Comparison of ENCODE assay signal across 11 mouse cellular contexts in genomic region chr8:70409019-70409418, GRCm38 (mm10). TPM values are rescaled to one million over a fixed set of nuclear protein-coding genes. Genes with fewer than 3 reads are reported as not detected.
DNase-seq lines count a peak whose midpoint lies in the region; ATAC-seq lines count a peak whose summit lies in the region.
"Had no signal": no experiment of that assay in that cellular context is flagged by ENCODE, and none has a peak within 500 bp of the region (broad histone marks: within the 10 kb centered on the region; RNA-seq: fewer than 3 reads in every experiment).

No protein-coding gene starts in this region.

- peak overlapping the region; percentile 46 for H3K9ac ChIP-seq in kidney, embryonic 16.5 days (replicated peaks; ENCODE audit: low read length)
- 0 out of 2 replicates have a peak overlapping the region, but pooled peaks have one; percentile 35 for H3K9ac ChIP-seq in forebrain, embryonic 14.5 days (ENCODE audit: low read length)
- H3K9ac ChIP-seq in intestine, embryonic 15.5 days: 0 out of 2 replicates have a peak overlapping the region, but pooled peaks have one; percentile 10
- H3K9ac ChIP-seq in neural tube, embryonic 13.5 days: peak overlapping the region; percentile 50

- H3K9me3 ChIP-seq in kidney, embryonic 16.5 days (ENCODE audit: low read length): no peaks in the 10 kb centered on the region
- no peaks in the 10 kb centered on the region for H3K9me3 ChIP-seq in forebrain, embryonic 14.5 days (replicated peaks; ENCODE audit: control insufficient read depth, low read length)
- H3K9me3 ChIP-seq in intestine, embryonic 15.5 days: no peaks in the 10 kb centered on the region
- H3K9me3 ChIP-seq in neural tube, embryonic 13.5 days: no peaks in the 10 kb centered on the region

- peak overlapping the region; percentile 53 for H3K27ac ChIP-seq in kidney, embryonic 16.5 days (ENCODE audit: low read length)
- H3K27ac ChIP-seq in forebrain, embryonic 14.5 days (ENCODE audit: low read depth, low read length): no peak overlapping the region
- peak overlapping the region; percentile 89 for H3K27ac ChIP-seq in intestine, embryonic 15.5 days
- peak overlapping the region; percentile 84 for H3K27ac ChIP-seq in neural tube, embryonic 13.5 days (replicated peaks)

- no peak for ATAC-seq in kidney, embryonic 16.5 days (ENCODE audit: low FRiP score, low TSS enrichment)
- ATAC-seq in forebrain, embryonic 14.5 days: no peak; the same call in 1 of the 2 replicates
- peak; percentile 0; the same call in 1 of the 2 replicates for ATAC-seq in intestine, embryonic 15.5 days
- no peak; the same call in 1 of the 2 replicates for ATAC-seq in neural tube, embryonic 13.5 days (ENCODE audit: low read depth)
- no peak for ATAC-seq in monocyte, adult 5-6 weeks (replicated peaks; ENCODE audit: insufficient number of reproducible peaks, low FRiP score, low TSS enrichment, poor library complexity, severe bottlenecking)
- ATAC-seq in erythroid progenitor cell, adult 5-6 weeks (replicated peaks; ENCODE audit: low FRiP score, poor library complexity, severe bottlenecking): no peak

- H3K27me3 ChIP-seq in kidney, embryonic 16.5 days (ENCODE audit: insufficient read depth, low read length): no peaks in the 10 kb centered on the region
- no peaks in the 10 kb centered on the region for H3K27me3 ChIP-seq in forebrain, embryonic 14.5 days (replicated peaks; ENCODE audit: control insufficient read depth, insufficient read depth, low read length)
- no peaks in the 10 kb centered on the region for H3K27me3 ChIP-seq in intestine, embryonic 15.5 days (replicated peaks)
- H3K27me3 ChIP-seq in neural tube, embryonic 13.5 days: no peaks in the 10 kb centered on the region

- peaks cover 3% of the 10 kb centered on the region; the same call in 1 of the 2 replicates for H3K36me3 ChIP-seq in kidney, embryonic 16.5 days (ENCODE audit: insufficient read depth, low read length)
- H3K36me3 ChIP-seq in forebrain, embryonic 14.5 days (ENCODE audit: control insufficient read depth, insufficient read depth, low read length): peaks cover 12% of the 10 kb centered on the region
- H3K36me3 ChIP-seq in intestine, embryonic 15.5 days: 0 out of 2 replicates have a peak, but pooled peaks cover 4% of the 10 kb centered on the region
- peaks cover 21% of the 10 kb centered on the region for H3K36me3 ChIP-seq in neural tube, embryonic 13.5 days

- H3K4me2 ChIP-seq in kidney, embryonic 16.5 days (replicated peaks; ENCODE audit: low read depth, low read length): no peak overlapping the region
- H3K4me2 ChIP-seq in forebrain, embryonic 14.5 days (ENCODE audit: low read length): no peak overlapping the region
- H3K4me2 ChIP-seq in intestine, embryonic 15.5 days (replicated peaks): peak overlapping the region; percentile 42
- no peak overlapping the region for H3K4me2 ChIP-seq in neural tube, embryonic 13.5 days

- WGBS in kidney, embryonic 16.5 days: 82% methylated on average over 10 of the region's 10 CpGs
- WGBS in forebrain, embryonic 14.5 days: 83% methylated on average over 10 of the region's 10 CpGs
- 75% methylated on average over 10 of the region's 10 CpGs for WGBS in intestine, embryonic 15.5 days
- 70% methylated on average over 10 of the region's 10 CpGs for WGBS in neural tube, embryonic 13.5 days

- H3K4me1 ChIP-seq in kidney, embryonic 16.5 days (ENCODE audit: insufficient read depth, low read length): peaks cover 48% of the 10 kb centered on the region
- peaks cover 5% of the 10 kb centered on the region; the same call in 1 of the 2 replicates for H3K4me1 ChIP-seq in forebrain, embryonic 14.5 days (ENCODE audit: control insufficient read depth, insufficient read depth, low read length)
- peaks cover 55% of the 10 kb centered on the region for H3K4me1 ChIP-seq in intestine, embryonic 15.5 days (replicated peaks)
- H3K4me1 ChIP-seq in neural tube, embryonic 13.5 days (replicated peaks): peaks cover 37% of the 10 kb centered on the region

- no peak overlapping the region for H3K4me3 ChIP-seq in kidney, embryonic 16.5 days (ENCODE audit: low read length)
- no peak overlapping the region for H3K4me3 ChIP-seq in forebrain, embryonic 14.5 days (ENCODE audit: low read depth, low read length)
- no peak overlapping the region for H3K4me3 ChIP-seq in intestine, embryonic 15.5 days (replicated peaks)
- H3K4me3 ChIP-seq in neural tube, embryonic 13.5 days: no peak overlapping the region

- no peak for DNase-seq in kidney, adult 9 months
- no peak for DNase-seq in forebrain, embryonic 14.5 days (ENCODE audit: low spot score)
- DNase-seq in embryo, embryonic 10.5 days (ENCODE audit: low spot score): no peak
- DNase-seq: adrenal gland, adult 8-10 months; kidney, adult 11 months; spleen, adult 18-20 months had no signal

RNA-seq across cellular contexts. Expression of gene Crtc1, which starts 30.4 kb away (rescaled TPM):
- 19.9 and 22.3 TPM in 2 replicates for polyA plus RNA-seq in kidney, embryonic 16.5 days (2015; fragmentation: Nextera tagmentation; extraction: Ambion mirVana)
- polyA plus RNA-seq in forebrain, embryonic 14.5 days (2014; fragmentation: Nextera tagmentation; extraction: Ambion mirVana): 23.9 and 30.7 TPM in 2 replicates
- polyA plus RNA-seq in intestine, embryonic 15.5 days (2015; fragmentation: Nextera tagmentation; extraction: Ambion mirVana): 14.8 and 15.0 TPM in 2 replicates
- 33.7 and 35.9 TPM in 2 replicates for polyA plus RNA-seq in neural tube, embryonic 13.5 days (2015; fragmentation: Nextera tagmentation; extraction: Ambion mirVana)
- 1.8 to 7.0 TPM (median 6.5 TPM) in 3 replicates for total RNA-seq in monocyte, adult 5-6 weeks (2017)
- 3.8 and 8.6 TPM in 2 replicates for total RNA-seq in erythroid progenitor cell, adult 5-6 weeks (2015; ENCODE audit: low replicate concordance)
- 0.64 and 2.3 TPM in 2 replicates for total RNA-seq in erythroid progenitor cell, adult 5-6 weeks (2017; ENCODE audit: low replicate concordance)

RNA-seq across cellular contexts. Expression of gene Comp, which starts 35.7 kb away (rescaled TPM):
- polyA plus RNA-seq in kidney, embryonic 16.5 days (2015; fragmentation: Nextera tagmentation; extraction: Ambion mirVana): 0.21 and 1.00 TPM in 2 replicates
- polyA plus RNA-seq in forebrain, embryonic 14.5 days (2014; fragmentation: Nextera tagmentation; extraction: Ambion mirVana): 0.48 TPM in 1 of 2 replicates, not detected in the other
- 0.39 and 0.82 TPM in 2 replicates for polyA plus RNA-seq in intestine, embryonic 15.5 days (2015; fragmentation: Nextera tagmentation; extraction: Ambion mirVana)
- polyA plus RNA-seq in neural tube, embryonic 13.5 days (2015; fragmentation: Nextera tagmentation; extraction: Ambion mirVana): 0.55 and 1.8 TPM in 2 replicates
- 0.11 to 4.1 TPM (median 0.19 TPM) in 3 replicates for total RNA-seq in monocyte, adult 5-6 weeks (2017)
- total RNA-seq in erythroid progenitor cell, adult 5-6 weeks (2015; ENCODE audit: low replicate concordance): not detected in 2 replicates
- total RNA-seq in erythroid progenitor cell, adult 5-6 weeks (2017; ENCODE audit: low replicate concordance): 0.39 TPM in 1 of 2 replicates, not detected in the other

RNA-seq across cellular contexts. Expression of gene Upf1, which starts 55.9 kb away (rescaled TPM):
- 10.6 and 10.9 TPM in 2 replicates for polyA plus RNA-seq in kidney, embryonic 16.5 days (2015; fragmentation: Nextera tagmentation; extraction: Ambion mirVana)
- 11.8 and 14.0 TPM in 2 replicates for polyA plus RNA-seq in forebrain, embryonic 14.5 days (2014; fragmentation: Nextera tagmentation; extraction: Ambion mirVana)
- polyA plus RNA-seq in intestine, embryonic 15.5 days (2015; fragmentation: Nextera tagmentation; extraction: Ambion mirVana): 14.6 and 15.7 TPM in 2 replicates
- 16.3 and 17.3 TPM in 2 replicates for polyA plus RNA-seq in neural tube, embryonic 13.5 days (2015; fragmentation: Nextera tagmentation; extraction: Ambion mirVana)
- 21.5 to 44.5 TPM (median 27.6 TPM) in 3 replicates for total RNA-seq in monocyte, adult 5-6 weeks (2017)
- 18.4 and 20.2 TPM in 2 replicates for total RNA-seq in erythroid progenitor cell, adult 5-6 weeks (2015; ENCODE audit: low replicate concordance)
- total RNA-seq in erythroid progenitor cell, adult 5-6 weeks (2017; ENCODE audit: low replicate concordance): 32.5 and 43.9 TPM in 2 replicates
